Mouse (Mus musculus): Measurements from ENCODE around the gene Hoxb13. TPM values are rescaled to one million over a fixed set of nuclear protein-coding genes. Genes with fewer than 3 reads are reported as not detected.

The Hoxb13 gene
- polyA plus RNA-seq, 1 experiment from 2014 or later: not detected

DNA sequence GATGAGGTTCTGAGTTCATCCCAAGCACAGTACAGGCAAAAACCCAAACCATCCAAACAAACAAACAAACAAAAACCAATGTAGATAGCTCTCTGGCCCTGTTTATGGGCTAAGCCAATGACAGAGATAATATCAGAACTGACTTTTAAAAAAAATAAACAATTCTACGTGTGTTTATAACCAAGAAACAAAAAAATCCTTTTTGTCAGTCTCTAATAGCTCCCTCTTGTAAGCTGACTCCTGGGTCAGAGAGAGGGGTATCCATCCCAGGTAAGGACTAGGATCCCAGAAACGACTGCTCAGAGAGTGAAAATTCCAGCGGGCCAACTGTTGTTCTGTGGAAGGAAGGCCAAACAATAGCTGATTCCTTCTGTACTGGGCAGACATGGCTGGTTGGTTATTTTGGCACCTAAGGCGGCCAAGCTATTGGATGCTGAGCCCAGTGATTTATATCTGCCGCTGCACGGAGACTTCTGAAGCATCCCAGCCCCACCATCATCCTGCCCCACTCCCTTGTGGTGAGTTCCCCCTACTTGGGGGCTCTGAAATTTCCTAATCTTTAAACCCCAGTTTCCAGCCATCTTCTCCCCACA lies 15.1 kb upstream of the Hoxb13 start:
- WGBS: 0% methylated on average over 6 of the region's 6 CpGs
- no peak for ATAC-seq (ENCODE audit: low FRiP score, low TSS enrichment)
- Histone ChIP-seq H3K27ac (ENCODE audit: low read depth, low read length) (no peak overlapping the region), H3K4me2 (replicated peaks; ENCODE audit: low read depth, low read length) (no peak overlapping the region), H3K4me3 (ENCODE audit: low read length) (no peak overlapping the region), H3K9ac (ENCODE audit: low read depth, low read length) (no peak overlapping the region), H3K4me1 (ENCODE audit: control insufficient read depth, insufficient read depth, low read length) (no peaks in the 10 kb centered on the region), H3K36me3 (ENCODE audit: control insufficient read depth, insufficient read depth, low read length) (no peaks in the 10 kb centered on the region), H3K9me3 (ENCODE audit: control insufficient read depth, low read length) (peaks cover 2% of the 10 kb centered on the region; the same call in 1 of the 2 replicates), H3K27me3 (ENCODE audit: control insufficient read depth, insufficient read depth, low read length) (peaks cover 93% of the 10 kb centered on the region)

DNA sequence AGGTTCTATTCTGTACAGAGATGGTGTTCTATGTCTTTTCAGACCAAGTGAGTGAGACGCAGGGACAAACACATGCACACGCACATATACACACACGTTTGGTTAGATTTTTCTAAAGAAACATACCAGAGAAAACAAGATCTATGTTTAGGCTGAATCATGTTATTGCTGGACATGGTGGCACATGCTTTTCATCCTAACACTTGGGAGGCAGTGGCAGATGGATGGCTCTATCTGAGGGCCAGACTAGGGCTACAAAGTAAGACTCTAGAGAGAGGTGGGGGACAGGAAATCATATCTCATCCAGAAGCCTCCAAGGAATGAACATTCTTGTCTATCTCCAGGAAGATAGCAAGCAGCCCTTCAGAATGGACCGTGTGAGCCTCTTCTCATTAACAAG lies 13.1 kb upstream of the Hoxb13 start:
- Histone ChIP-seq H3K27me3 (ENCODE audit: control insufficient read depth, insufficient read depth, low read length) (peaks cover 93% of the 10 kb centered on the region), H3K36me3 (ENCODE audit: control insufficient read depth, insufficient read depth, low read length) (no peaks in the 10 kb centered on the region), H3K4me3 (ENCODE audit: low read length) (no peak overlapping the region), H3K4me1 (ENCODE audit: control insufficient read depth, insufficient read depth, low read length) (no peaks in the 10 kb centered on the region), H3K9me3 (ENCODE audit: control insufficient read depth, low read length) (peaks cover 2% of the 10 kb centered on the region; the same call in 1 of the 2 replicates), H3K4me2 (replicated peaks; ENCODE audit: low read depth, low read length) (no peak overlapping the region), H3K9ac (ENCODE audit: low read depth, low read length) (no peak overlapping the region), H3K27ac (ENCODE audit: low read depth, low read length) (no peak overlapping the region)
- WGBS: 17% methylated on average over 4 of the region's 4 CpGs
- ATAC-seq (ENCODE audit: low FRiP score, low TSS enrichment): no peak

DNA sequence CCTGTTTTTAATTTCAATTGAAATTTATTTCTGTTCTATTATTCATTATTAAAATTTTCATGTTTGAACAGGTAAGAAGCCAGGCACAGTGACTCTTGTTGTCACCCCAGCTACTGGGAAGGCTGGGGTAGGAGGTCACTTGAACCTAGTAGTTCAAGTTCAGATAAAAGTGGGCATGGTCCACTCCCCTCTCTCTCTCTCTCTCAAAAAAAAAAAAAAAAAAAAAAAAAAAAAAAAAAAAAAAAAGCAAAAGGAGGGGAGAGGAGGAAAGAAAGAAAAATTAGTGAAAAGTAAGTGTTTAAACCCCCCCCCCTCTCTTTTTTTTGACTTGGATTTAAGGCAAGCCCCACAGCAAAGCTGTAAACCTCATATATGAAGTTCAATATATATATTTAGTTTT lies 9.9 kb upstream of the Hoxb13 start:
- no peak for ATAC-seq (ENCODE audit: low FRiP score, low TSS enrichment)

DNA sequence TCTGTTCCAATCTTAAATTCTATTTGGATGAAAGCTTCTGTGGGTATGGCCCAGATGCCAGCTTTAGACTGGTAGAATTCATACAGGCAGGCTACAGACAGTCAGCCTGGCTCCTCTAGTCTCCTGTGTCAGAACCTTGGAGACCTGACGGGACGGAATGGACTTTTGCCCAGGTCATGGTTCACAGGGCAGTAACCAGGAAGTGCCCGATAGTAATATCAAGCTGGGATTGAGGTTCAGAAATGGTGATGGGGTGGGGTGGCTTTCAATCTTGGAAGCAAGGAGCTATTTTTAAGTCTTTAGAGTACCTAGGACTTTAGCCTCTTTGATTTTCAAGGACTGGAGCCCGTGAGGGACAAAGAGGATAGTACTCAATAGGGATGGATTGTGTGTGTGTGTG lies 6.8 kb upstream of the Hoxb13 start:
- 5% methylated on average over 4 of the region's 4 CpGs for WGBS
- no peaks in the 10 kb centered on the region for H3K36me3 ChIP-seq (ENCODE audit: control insufficient read depth, insufficient read depth, low read length)
- no peak for ATAC-seq (ENCODE audit: low FRiP score, low TSS enrichment)
- H3K4me2 ChIP-seq (replicated peaks; ENCODE audit: low read depth, low read length): no peak overlapping the region
- H3K9me3 ChIP-seq (ENCODE audit: control insufficient read depth, low read length): peaks cover 2% of the 10 kb centered on the region; the same call in 1 of the 2 replicates
- peaks cover 99% of the 10 kb centered on the region for H3K27me3 ChIP-seq (ENCODE audit: control insufficient read depth, insufficient read depth, low read length)
- H3K27ac ChIP-seq (ENCODE audit: low read depth, low read length): no peak overlapping the region
- H3K9ac ChIP-seq (ENCODE audit: low read depth, low read length): no peak overlapping the region
- H3K4me3 ChIP-seq (ENCODE audit: low read length): no peak overlapping the region
- 0 out of 2 replicates have a peak, but pooled peaks cover 4% of the 10 kb centered on the region for H3K4me1 ChIP-seq (ENCODE audit: control insufficient read depth, insufficient read depth, low read length)

More for the DNA sequence above, 9.9 kb upstream of the Hoxb13 start:
- H3K4me2 ChIP-seq (replicated peaks; ENCODE audit: low read depth, low read length): no peak overlapping the region
- H3K27ac ChIP-seq (ENCODE audit: low read depth, low read length): no peak overlapping the region
- H3K27me3 ChIP-seq (ENCODE audit: control insufficient read depth, insufficient read depth, low read length): peaks cover 96% of the 10 kb centered on the region
- no peak overlapping the region for H3K9ac ChIP-seq (ENCODE audit: low read depth, low read length)
- no peak overlapping the region for H3K4me3 ChIP-seq (ENCODE audit: low read length)
- peaks cover 2% of the 10 kb centered on the region; the same call in 1 of the 2 replicates for H3K9me3 ChIP-seq (ENCODE audit: control insufficient read depth, low read length)
- no peaks in the 10 kb centered on the region for H3K4me1 ChIP-seq (ENCODE audit: control insufficient read depth, insufficient read depth, low read length)
- no peaks in the 10 kb centered on the region for H3K36me3 ChIP-seq (ENCODE audit: control insufficient read depth, insufficient read depth, low read length)

DNA sequence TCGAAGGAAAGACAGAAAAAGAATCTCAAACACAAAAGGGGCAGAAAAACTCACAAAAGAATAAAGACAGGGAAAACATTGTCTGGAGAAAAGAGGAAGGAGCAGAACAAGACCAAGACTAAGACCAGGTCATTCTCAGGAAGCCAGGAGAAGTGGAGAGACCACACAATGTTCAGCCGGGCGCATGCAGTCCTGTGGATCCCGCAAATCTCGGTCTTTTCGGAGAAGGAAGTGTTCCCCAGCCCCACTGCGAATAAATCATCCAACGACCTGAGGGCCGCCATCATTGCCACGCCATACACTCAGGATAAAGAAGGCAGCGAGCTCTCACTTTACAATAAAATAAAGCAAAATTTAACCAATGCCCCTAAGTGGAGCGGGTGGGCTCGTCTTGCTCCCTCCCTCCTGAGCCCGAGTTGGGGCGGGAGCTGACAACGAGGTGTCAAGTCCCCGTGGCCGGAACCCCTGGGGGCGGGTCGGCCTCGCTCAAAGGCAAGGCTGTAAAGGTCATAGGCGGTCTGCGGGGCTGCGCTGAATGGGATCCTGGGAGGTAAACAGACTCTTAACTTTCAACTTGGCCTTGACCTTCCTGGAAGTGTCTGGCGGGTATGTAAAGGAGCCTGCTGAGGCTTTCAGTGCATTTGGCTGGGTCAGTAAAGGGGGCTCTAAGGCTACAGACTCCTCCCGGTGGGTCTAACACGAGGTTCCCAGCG lies 4.2 kb upstream of the Hoxb13 start:
- H3K27me3 ChIP-seq (ENCODE audit: control insufficient read depth, insufficient read depth, low read length): peaks cover 99% of the 10 kb centered on the region
- 0 out of 2 replicates have a peak, but pooled peaks cover 4% of the 10 kb centered on the region for H3K4me1 ChIP-seq (ENCODE audit: control insufficient read depth, insufficient read depth, low read length)
- no peak overlapping the region for H3K9ac ChIP-seq (ENCODE audit: low read depth, low read length)
- no peaks in the 10 kb centered on the region for H3K9me3 ChIP-seq (ENCODE audit: control insufficient read depth, low read length)
- WGBS: 2% methylated on average over 28 of the region's 28 CpGs
- H3K27ac ChIP-seq (ENCODE audit: low read depth, low read length): no peak overlapping the region
- ATAC-seq (ENCODE audit: low FRiP score, low TSS enrichment): no peak
- no peak overlapping the region for H3K4me2 ChIP-seq (replicated peaks; ENCODE audit: low read depth, low read length)
- H3K36me3 ChIP-seq (ENCODE audit: control insufficient read depth, insufficient read depth, low read length): no peaks in the 10 kb centered on the region
- 0 out of 2 replicates have a peak overlapping the region, but pooled peaks have one; percentile 3 for H3K4me3 ChIP-seq (ENCODE audit: low read length)

DNA sequence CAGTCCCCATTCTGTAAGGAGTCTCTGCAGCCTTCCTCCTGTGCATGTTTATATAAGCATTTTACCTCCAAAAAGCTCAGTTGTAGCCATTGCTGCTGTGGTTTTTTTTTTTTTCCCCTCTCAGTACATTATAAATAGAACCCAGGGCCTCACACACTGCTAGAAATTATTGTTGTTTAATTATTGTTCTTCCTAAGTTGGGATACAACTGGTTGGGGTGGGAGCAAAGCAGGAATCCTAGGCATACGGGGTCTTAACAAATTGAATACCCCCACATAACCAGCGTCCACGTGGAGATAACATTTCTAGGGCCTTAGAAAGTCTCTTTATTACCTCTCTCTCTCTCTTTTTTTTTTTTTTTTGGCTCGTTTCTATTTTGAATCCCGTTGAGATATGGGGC lies 3.0 kb upstream of the Hoxb13 start:
- H3K9me3 ChIP-seq (ENCODE audit: control insufficient read depth, low read length): no peaks in the 10 kb centered on the region
- WGBS: 2% methylated on average over 5 of the region's 5 CpGs
- H3K36me3 ChIP-seq (ENCODE audit: control insufficient read depth, insufficient read depth, low read length): no peaks in the 10 kb centered on the region
- peaks cover 99% of the 10 kb centered on the region for H3K27me3 ChIP-seq (ENCODE audit: control insufficient read depth, insufficient read depth, low read length)
- H3K4me1 ChIP-seq (ENCODE audit: control insufficient read depth, insufficient read depth, low read length): 0 out of 2 replicates have a peak, but pooled peaks cover 4% of the 10 kb centered on the region
- no peak overlapping the region for H3K4me2 ChIP-seq (replicated peaks; ENCODE audit: low read depth, low read length)
- no peak overlapping the region for H3K27ac ChIP-seq (ENCODE audit: low read depth, low read length)
- ATAC-seq (ENCODE audit: low FRiP score, low TSS enrichment): no peak
- H3K4me3 ChIP-seq (ENCODE audit: low read length): no peak overlapping the region
- H3K9ac ChIP-seq (ENCODE audit: low read depth, low read length): no peak overlapping the region

DNA sequence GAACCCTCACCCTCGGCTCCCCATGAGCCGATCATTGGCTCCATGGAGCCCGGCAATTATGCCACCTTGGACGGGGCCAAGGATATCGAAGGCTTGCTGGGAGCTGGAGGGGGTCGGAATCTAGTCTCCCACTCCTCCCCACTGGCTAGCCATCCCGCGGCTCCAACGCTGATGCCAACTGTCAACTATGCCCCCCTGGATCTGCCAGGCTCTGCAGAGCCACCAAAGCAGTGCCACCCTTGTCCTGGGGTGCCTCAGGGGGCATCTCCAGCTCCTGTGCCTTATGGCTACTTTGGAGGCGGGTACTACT lies 240 bp downstream of the Hoxb13 start:
- no peak overlapping the region for H3K9ac ChIP-seq (ENCODE audit: low read depth, low read length)
- no peaks in the 10 kb centered on the region for H3K9me3 ChIP-seq (ENCODE audit: control insufficient read depth, low read length)
- no peak overlapping the region for H3K27ac ChIP-seq (ENCODE audit: low read depth, low read length)
- 1% methylated on average over 9 of the region's 10 CpGs for WGBS
- no peaks in the 10 kb centered on the region for H3K36me3 ChIP-seq (ENCODE audit: control insufficient read depth, insufficient read depth, low read length)
- H3K4me3 ChIP-seq (ENCODE audit: low read length): peak overlapping the region; percentile 21
- peak overlapping the region; percentile 26; the same call in 1 of the 2 replicates for H3K4me2 ChIP-seq (replicated peaks; ENCODE audit: low read depth, low read length)
- H3K27me3 ChIP-seq (ENCODE audit: control insufficient read depth, insufficient read depth, low read length): peaks cover 99% of the 10 kb centered on the region
- H3K4me1 ChIP-seq (ENCODE audit: control insufficient read depth, insufficient read depth, low read length): 0 out of 2 replicates have a peak, but pooled peaks cover 4% of the 10 kb centered on the region
- no peak for ATAC-seq (ENCODE audit: low FRiP score, low TSS enrichment)

DNA sequence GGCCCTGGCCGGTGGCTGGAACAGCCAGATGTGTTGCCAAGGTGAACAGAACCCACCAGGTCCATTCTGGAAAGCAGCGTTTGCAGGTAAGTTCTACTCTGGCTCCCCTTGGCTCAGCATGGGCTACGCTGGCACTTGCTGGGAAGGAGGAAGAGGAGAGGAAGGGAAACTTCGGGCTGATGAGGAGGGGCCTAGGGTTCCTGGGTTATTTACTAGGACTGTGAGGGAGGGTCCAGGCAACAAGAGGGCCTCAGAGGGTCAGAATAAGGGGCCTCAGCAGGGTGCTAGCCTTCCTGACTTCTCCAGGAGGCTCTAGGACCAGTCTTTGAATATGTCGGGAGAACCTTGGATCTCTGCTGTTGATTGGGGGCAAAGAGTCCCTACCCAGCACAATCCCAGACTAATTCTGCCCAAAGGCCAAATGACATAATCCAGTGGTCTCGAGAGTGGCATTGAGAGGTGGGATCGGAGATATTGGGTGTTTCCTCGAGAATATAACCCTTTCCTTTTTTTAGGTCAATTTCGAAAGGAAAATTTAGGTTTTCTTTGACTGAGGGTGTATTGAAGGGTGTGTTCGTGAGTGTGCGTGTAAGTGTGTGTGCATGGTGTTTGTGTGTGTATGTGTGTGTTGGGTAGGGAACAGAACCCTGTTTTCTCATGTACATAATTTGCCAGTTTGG lies 985 bp downstream of the Hoxb13 start:
- 6% methylated on average over 11 of the region's 11 CpGs for WGBS
- H3K4me3 ChIP-seq (ENCODE audit: low read length): no peak overlapping the region

DNA sequence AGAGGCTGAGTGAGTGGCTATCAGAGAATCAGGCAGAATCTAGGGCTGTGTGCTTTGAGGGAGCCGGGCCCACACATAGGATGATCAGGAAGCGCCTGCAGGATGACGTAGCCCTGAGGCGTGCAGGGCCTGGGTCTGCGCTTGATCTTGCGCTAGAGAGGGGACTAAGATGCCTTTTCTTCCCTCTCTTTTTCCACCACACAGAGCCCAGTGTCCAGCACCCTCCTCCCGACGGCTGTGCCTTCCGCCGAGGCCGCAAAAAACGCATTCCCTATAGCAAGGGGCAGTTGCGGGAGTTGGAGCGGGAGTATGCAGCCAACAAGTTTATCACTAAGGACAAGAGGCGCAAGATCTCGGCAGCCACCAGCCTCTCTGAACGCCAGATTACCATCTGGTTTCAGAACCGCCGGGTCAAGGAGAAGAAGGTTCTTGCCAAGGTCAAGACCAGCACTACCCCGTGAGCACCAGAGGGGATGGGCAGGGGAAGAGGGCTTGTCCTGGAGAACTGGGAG lies 1.7 kb downstream of the Hoxb13 start:
- no peaks in the 10 kb centered on the region for H3K4me1 ChIP-seq (ENCODE audit: control insufficient read depth, insufficient read depth, low read length)
- H3K9ac ChIP-seq (ENCODE audit: low read depth, low read length): no peak overlapping the region
- H3K27me3 ChIP-seq (ENCODE audit: control insufficient read depth, insufficient read depth, low read length): peaks cover 100% of the 10 kb centered on the region
- H3K4me2 ChIP-seq (replicated peaks; ENCODE audit: low read depth, low read length): no peak overlapping the region
- no peak for ATAC-seq (ENCODE audit: low FRiP score, low TSS enrichment)
- no peaks in the 10 kb centered on the region for H3K9me3 ChIP-seq (ENCODE audit: control insufficient read depth, low read length)
- no peak overlapping the region for H3K27ac ChIP-seq (ENCODE audit: low read depth, low read length)
- WGBS: under 1% methylated on average over 20 of the region's 20 CpGs
- no peak overlapping the region for H3K4me3 ChIP-seq (ENCODE audit: low read length)
- H3K36me3 ChIP-seq (ENCODE audit: control insufficient read depth, insufficient read depth, low read length): no peaks in the 10 kb centered on the region

More for the DNA sequence above, 985 bp downstream of the Hoxb13 start:
- H3K36me3 ChIP-seq (ENCODE audit: control insufficient read depth, insufficient read depth, low read length): no peaks in the 10 kb centered on the region
- H3K9ac ChIP-seq (ENCODE audit: low read depth, low read length): no peak overlapping the region
- no peak overlapping the region for H3K4me2 ChIP-seq (replicated peaks; ENCODE audit: low read depth, low read length)
- ATAC-seq (ENCODE audit: low FRiP score, low TSS enrichment): no peak
- no peak overlapping the region for H3K27ac ChIP-seq (ENCODE audit: low read depth, low read length)
- H3K4me1 ChIP-seq (ENCODE audit: control insufficient read depth, insufficient read depth, low read length): 0 out of 2 replicates have a peak, but pooled peaks cover 2% of the 10 kb centered on the region
- peaks cover 100% of the 10 kb centered on the region for H3K27me3 ChIP-seq (ENCODE audit: control insufficient read depth, insufficient read depth, low read length)
- no peaks in the 10 kb centered on the region for H3K9me3 ChIP-seq (ENCODE audit: control insufficient read depth, low read length)

All from kidney, embryonic 14.5 days (tissue).